Mouse (Mus musculus) gastrocnemius, adult 18-20 months (tissue): ENCODE measurements around the gene Afp. TPM values are rescaled to one million over a fixed set of nuclear protein-coding genes. Genes with fewer than 3 reads are reported as not detected.

ENCODE experiments used
- DNase-seq: peaks from one replicate; pipeline ENCODE4 v3.0.0; 2021; ENCODE audit warnings: low spot score
- long read RNA-seq, 2 experiments: library from polyadenylated mRNA; stranded (forward); transcript quantifications; one replicate each; pipeline ENCODE4 v2.0.0; 2021
- total RNA-seq, 2 experiments: library from RNA; stranded (reverse); gene quantifications; 2 replicates each; pipeline ENCODE4 v1.2.3; 2021

Afp gene
- total RNA-seq, result not detected
- long read RNA-seq, experiment 1, result 0 reads
- long read RNA-seq, experiment 2, result 0 reads

DNA sequence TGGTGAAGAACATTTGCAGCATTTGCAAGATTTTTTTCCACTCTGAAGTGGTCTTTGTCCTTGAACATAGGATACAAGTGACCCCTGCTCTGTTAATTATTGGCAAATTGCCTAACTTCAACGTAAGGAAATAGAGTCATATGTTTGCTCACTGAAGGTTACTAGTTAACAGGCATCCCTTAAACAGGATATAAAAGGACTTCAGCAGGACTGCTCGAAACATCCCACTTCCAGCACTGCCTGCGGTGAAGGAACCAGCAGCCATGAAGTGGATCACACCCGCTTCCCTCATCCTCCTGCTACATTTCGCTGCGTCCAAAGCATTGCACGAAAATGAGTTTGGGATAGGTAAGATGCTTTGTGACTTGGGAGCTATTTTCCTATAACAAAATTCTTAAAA, at the start of gene Afp:
TSS of gene Afp (plus strand) at position 220 of the 400 bp plus-strand sequence.
- no peak for DNase-seq

GRCm38 (mm10) chr5:90447577-90447976, 43.0 kb upstream of the Afp start:
- no peak for DNase-seq

GRCm38 (mm10) chr5:90449961-90450360, 40.6 kb upstream of the Afp start:
- DNase-seq, result no peak

- DNase-seq, result no peak
Observed at GRCm38 (mm10) chr5:90452711-90453110, 37.8 kb upstream of the Afp start.

GRCm38 (mm10) chr5:90457241-90457640, 33.3 kb upstream of the Afp start:
- DNase-seq, result no peak

- no peak for DNase-seq
Observed at GRCm38 (mm10) chr5:90458727-90459126, 31.8 kb upstream of the Afp start.

GRCm38 (mm10) chr5:90460619-90461018, 29.9 kb upstream of the Afp start, which contains the start of gene Alb:
Alb (plus strand) TSS chr5:90460897.
- DNase-seq, result no peak

DNA sequence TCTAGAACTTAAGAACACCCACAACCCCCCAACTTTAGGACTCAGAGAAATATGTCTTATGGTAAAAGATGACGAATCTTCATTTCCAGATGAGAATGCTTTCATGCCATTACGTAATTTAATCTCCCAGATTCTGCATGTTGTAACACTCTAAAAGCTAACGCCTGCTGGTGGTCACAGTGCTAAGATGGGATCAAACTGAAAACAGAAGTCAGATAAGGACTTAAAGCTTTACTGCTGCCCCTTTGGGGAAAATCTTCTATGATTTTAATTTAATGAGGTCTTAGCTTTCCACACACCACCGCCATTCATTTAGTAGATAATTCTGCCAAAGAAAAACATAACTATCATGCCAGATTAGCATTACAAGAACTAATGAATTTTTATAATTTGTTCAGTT, 23.7 kb upstream of the Afp start:
- no peak for DNase-seq

- no peak for DNase-seq
Observed at GRCm38 (mm10) chr5:90467245-90467644, 23.3 kb upstream of the Afp start.

- no peak for DNase-seq
Observed at GRCm38 (mm10) chr5:90470836-90471235, 19.7 kb upstream of the Afp start.

- DNase-seq, result no peak
Observed at GRCm38 (mm10) chr5:90473902-90474301, 16.6 kb upstream of the Afp start.

GRCm38 (mm10) chr5:90474369-90474768, 16.2 kb upstream of the Afp start:
- no peak for DNase-seq

- DNase-seq, result no peak
Observed at GRCm38 (mm10) chr5:90476741-90477140, 13.8 kb upstream of the Afp start.

DNA sequence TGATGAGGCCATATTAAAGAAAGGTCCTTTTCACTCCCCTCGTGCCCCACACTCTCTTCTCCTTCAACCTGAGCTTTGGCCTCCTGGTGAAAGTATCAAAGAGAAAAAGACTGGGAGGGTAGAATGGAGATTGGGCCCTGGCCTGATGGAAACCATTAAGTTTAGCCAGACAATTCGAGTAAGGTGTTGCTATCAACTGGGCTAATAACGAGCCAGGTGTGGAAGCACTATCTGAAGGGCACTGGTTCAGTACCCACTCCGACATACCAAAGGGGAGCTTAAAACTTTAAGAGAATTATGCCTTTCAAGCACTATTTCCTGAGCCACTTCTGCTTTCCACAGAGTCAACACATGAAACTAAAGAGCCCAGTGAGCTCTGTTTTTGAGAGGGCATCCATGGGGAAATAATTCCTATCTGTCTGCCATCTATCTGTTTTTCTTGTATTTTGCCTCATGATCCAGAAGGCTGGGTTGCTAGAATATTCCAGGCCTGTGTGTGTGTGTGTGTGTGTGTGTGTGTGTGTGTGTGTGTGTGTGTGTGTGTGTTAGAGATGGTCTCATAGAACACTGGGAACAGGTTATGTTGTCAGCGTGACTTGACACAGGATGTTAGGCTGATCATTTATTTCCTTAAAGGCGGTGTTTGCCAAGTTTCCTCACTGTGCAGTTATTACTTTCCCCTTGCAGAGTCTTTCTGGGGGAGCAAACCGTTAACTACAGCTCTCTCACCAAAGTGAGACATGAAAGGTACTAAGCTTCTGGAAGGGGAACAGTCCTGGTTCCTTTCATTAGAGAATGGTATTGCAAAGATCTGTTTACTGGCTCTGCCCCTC, 13.0 kb upstream of the Afp start:
- no peak for DNase-seq

DNA sequence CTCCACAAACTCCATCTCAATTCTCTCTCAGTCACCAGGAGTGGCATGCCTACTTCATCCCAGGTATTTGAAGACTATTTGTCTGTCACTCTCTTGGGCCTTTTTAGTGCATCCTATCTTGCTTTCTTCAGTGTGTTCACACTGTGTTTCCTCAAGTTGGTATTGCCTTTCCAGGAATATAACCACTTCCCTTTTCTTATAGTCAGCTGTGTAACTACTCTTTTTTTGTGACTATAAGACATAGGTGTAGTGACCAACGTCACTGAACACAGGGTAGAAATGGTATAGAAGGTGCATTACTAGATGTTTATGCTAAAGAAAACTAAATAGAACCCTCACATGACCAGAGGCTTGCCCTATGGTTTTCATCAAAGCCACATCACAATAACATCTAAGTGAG, 11.7 kb upstream of the Afp start:
- no peak for DNase-seq

DNA sequence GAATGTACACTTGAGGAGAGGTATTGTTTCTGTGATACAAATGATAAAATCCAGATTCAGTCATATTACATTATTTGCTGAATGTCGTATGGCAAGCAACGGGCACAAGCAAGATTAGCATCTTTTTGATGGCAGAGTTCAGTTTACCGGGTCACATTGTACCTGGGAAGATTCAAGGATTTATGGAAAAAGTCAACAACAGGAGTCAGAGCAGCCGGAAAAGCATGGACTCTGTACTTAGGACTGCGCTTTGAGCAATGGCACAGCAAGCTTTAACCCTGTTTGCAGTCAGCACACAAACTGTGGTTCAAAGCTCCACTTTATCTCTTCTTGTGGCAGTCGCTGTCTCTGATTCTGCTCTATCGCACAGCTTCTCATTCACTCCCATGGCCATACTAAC, 4.9 kb upstream of the Afp start:
- DNase-seq, result no peak

GRCm38 (mm10) chr5:90488323-90488722, 2.2 kb upstream of the Afp start:
- no peak for DNase-seq

- DNase-seq, result no peak
Observed at GRCm38 (mm10) chr5:90492440-90492839, 1.9 kb downstream of the Afp start.

- no peak for DNase-seq
Observed at GRCm38 (mm10) chr5:90494308-90494707, 3.8 kb downstream of the Afp start.

- no peak for DNase-seq
Observed at GRCm38 (mm10) chr5:90499509-90499908, 9.0 kb downstream of the Afp start.

DNA sequence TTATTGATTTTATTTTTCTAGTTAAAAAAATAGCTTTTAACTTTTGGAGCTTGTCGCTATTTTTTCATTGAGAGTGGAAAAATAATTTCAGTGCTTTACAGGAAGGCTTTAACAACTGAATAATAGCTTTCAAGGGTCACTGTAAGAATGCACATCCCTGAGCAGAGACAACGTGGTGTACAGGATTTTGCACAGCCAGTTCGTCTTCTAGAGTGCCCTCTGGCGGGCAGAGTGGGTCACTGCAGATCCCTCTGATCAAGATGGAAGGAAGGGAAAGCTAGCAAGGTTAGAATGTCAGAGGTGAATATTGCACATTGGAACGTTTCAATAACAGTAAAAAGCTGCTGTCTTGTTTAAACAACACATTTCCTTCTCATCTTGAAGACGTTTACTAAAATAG, 10.2 kb downstream of the Afp start:
- DNase-seq, result peak; percentile 52

DNA sequence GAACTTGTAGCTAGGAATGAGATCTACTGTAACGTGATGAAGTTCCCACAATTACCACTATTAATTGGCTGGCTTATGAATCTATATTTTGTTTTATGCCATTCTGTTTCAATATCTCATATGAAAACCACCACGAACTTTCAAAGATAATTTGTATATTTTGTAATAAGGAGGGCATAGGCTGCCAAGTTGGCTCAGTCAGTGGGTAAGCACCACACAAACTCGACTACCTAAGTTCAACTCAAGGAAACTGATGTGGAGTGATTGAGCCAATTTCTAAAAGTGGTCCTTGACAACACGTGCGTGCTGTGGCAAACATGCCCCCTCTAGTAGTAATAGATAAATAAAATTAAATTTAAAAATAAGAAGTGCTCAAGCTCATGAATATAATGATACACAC, 11.2 kb downstream of the Afp start:
- no peak for DNase-seq

GRCm38 (mm10) chr5:90504742-90505141, 14.2 kb downstream of the Afp start:
- no peak for DNase-seq
